Mouse (Mus musculus) cerebellum, adult 9-10 months (tissue): ENCODE measurements around the gene Tmem218.
A peak's percentile ranks its signal among the peaks of the same experiment; 100 is the strongest.

Source experiments
- DNase-seq: peaks from one replicate; pipeline ENCODE4 v3.0.0; 2022

Gene Tmem218

GRCm38 (mm10) chr9:37207929-37208411 is at the start of gene Tmem218:
Gene Tmem218 (plus strand): TSS chr9:37208223.
- peak; percentile 98 for DNase-seq

- no peak for DNase-seq
Measured at GRCm38 (mm10) chr9:37160686-37161085, 47.3 kb upstream of the Tmem218 start.

DNA sequence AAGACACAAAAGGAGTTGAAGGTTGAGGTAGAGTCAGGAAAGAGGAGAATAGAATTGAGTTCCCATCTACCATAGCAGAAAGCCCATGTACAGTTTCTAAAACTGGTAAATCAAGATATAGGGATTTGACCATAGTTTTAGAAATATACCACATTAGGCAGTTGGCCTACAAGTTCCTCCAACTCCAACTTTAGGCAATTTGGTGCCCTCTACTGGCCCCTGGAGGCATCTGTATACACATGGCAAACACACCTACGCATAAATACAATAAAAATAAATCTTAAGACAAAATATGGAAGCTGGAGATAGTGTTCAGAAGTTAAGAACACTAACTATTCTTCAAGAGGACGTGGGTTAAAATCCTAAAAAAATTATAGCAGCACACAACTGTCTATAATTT is 41.1 kb upstream of the Tmem218 start:
- DNase-seq = no peak

DNA sequence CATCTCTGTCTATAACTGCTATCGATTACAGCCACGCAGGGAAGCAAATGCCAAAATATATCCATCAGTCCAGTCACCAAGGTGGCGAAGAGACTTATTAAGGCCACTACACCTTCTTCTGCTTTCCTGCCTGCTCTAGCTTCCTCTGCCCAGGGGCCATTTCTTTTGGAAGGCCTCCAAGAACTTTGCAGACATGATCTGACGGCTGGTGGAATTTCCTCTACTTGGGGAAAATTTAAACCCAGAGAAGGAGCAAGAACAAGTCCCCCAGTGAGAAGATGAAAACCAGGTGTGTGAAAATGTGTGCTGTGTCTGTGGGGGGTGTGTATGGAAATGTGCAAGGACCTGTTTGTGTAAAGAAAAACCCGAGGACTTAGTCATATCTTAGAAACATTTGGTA is 34.6 kb upstream of the Tmem218 start:
- no peak for DNase-seq

DNA sequence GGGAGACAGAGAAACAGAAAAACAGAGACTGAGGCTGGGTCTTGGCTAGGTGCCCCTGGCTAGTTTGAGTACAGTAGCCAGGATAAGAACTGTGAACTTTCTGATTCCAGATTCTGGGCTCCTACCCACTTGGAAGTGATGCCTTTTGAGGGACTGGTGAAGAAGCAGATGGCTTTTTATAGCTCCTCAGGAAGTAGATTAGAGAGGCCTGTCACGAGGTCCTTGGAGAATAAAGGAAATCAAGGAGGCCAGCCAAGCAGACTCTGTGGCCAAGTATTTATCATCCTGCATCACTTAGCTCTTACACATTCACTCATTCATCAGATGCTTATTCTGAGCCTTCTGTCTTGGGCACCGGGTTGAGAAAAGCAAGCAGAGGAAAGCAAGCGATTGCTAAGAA is 32.0 kb upstream of the Tmem218 start:
- DNase-seq = no peak

DNA sequence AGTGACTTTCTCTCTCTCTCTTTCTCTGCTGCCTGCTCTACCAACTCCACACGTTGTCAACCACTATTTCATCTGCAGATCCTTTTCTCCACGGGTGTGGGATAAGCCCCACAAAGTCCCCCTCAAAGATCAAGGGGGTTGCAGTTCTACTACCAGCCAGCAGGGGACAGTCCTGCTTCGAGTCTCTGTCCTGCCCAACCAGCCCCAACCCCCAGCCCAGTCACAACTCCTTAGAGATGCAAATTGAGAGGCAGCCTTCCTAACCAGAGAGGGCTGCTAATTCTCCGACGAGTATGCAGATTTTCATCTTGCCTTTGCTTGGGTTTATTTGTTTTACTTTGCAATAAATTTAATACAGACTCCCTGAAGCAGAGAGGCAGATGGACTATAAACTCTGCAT is 30.9 kb upstream of the Tmem218 start:
- peak; percentile 29 for DNase-seq

DNA sequence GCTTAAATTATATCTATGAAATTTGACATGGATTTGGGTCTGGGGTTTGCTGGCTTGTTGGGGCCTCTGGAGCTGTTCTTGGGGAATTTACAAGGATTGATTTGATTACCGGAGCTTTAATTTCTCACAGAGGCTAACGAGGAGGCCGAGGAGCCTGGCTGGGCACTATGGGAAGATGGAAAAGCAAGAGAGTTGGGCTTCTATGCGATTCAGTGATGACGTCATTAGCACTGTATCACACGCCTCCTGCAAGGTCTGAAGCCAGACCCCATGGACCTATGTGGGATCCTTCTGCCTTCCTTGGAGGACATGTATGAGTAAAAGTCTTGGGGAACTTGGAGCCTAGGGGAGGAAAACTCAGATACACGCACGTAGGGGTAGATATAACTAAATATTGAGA is 30.5 kb upstream of the Tmem218 start:
- no peak for DNase-seq

DNA sequence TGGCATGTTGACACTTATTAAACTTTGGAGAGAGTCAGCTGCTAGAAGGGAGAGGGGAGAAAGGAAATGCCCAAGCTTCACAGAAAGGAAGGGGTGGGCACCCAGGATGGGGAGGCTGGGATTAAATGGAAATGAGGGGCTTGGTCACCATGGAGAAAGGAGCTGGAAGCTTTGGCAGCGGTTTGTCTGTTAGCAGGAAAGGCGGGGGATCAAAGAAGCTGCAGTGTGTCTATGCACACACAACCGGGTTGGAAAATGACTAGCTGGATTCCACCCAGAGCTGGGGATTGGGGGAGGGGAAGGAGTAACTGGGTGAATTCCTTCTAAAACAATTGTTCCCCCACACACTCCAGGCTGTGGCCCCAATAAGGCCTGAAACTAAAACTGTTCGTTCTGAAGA is 29.1 kb upstream of the Tmem218 start:
- DNase-seq = no peak

GRCm38 (mm10) chr9:37179596-37179995 is 28.4 kb upstream of the Tmem218 start:
- DNase-seq = no peak

GRCm38 (mm10) chr9:37181596-37181995 is 26.4 kb upstream of the Tmem218 start:
- no peak for DNase-seq

DNA sequence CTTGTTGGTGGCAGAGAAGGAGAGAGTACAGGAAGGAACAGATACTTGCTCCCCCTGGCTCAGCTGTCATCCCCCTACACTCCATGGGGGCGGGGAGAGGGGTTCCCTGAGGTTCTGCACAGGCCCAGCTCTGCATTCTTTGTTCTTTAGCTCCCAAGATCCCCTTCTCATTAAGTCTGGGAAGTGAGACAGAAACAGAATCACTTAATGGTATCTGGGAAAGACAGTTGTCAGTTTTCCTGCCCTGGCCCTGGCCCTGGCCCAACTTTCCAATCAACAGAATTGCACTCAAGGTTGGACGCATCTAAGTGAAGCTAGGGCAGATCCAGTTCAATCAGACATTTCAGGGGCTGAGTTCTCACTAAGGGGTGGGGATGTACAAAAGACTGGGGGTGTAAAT is 24.8 kb upstream of the Tmem218 start:
- DNase-seq = no peak

GRCm38 (mm10) chr9:37187407-37187806 is 20.6 kb upstream of the Tmem218 start:
- DNase-seq = no peak

GRCm38 (mm10) chr9:37188024-37188423 is 20.0 kb upstream of the Tmem218 start:
- no peak for DNase-seq

- DNase-seq = no peak
Measured at GRCm38 (mm10) chr9:37197067-37197466, 11.0 kb upstream of the Tmem218 start.

DNA sequence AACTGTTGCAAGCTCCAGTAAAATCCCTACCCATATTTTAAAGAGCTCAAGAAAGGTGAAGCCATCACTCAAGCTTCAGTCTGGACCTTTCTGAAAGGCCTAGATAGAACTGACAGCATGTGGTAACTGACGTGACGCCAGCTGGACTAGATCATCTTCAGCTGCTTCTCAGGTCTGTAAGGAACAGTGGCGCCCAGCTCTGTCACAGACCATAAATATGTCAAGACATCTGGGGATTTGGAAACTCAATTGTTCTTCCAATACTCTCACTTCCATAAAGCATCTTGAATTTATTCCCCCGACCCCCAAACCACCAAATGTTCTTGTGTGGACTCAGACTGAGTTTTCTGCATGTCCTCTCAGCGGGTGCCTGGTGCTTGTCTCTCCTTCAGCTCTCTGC is 7.6 kb upstream of the Tmem218 start:
- no peak for DNase-seq

GRCm38 (mm10) chr9:37203884-37204283 is 4.1 kb upstream of the Tmem218 start:
- no peak for DNase-seq

- DNase-seq = no peak
Measured at GRCm38 (mm10) chr9:37213060-37213738, 5.2 kb downstream of the Tmem218 start.

DNA sequence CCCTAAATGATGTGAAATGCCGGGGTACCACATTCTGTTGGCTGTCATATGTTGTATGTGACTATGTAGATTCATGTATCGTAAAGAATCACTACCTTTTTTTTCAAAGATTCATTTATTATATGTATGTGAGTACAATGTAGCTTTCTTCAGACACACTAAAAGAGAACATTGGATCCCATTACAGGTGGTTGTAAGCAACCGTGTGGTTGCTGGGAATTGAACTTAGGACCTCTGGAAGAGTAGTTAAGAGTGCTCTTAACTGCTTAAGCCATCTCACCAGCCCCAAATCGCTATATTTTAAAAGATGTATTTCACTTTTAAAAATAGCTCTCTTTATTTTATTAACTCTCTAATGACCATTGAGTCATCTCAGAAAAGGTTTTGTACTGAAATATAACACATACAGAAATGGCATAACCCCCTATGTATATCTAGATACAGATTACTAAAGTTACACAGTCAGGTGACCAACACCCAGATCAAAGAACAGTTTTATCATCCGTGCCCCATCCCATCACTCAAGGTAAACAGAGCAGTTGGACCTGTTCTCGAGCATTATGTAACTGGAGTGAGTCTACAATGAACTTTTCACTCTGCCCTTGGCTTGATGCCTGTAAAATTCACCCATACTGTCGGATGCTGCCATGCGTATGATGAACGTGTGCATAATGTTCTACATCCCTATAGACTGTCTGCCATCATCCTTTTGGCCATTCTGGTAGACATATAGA is 6.5 kb downstream of the Tmem218 start:
- no peak for DNase-seq

- DNase-seq = no peak
Measured at GRCm38 (mm10) chr9:37220755-37221154, 12.7 kb downstream of the Tmem218 start.

- no peak for DNase-seq
Measured at GRCm38 (mm10) chr9:37225581-37225980, 17.6 kb downstream of the Tmem218 start.

DNA sequence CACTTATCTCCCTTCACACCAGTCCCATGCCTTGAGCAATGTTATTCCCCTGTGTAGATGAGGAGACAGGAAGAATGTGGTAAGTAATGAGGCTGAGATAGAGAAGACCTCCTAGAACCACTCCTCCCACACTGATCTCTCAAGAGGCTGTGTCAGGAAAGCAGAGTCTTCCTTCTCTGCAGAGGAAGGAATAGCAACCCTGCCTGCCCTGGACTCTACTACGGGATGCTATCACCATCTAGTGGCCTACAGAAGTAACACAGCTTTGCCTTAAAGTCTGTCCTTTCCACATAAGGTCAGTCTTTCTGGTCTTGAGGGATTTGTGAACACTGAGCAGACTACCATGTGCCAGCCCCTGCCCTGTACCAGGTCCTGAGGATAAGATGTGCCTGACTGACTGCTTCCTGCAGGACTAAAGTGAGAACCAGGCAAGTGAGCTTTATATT is 21.9 kb downstream of the Tmem218 start:
- peak; percentile 81 for DNase-seq

DNA sequence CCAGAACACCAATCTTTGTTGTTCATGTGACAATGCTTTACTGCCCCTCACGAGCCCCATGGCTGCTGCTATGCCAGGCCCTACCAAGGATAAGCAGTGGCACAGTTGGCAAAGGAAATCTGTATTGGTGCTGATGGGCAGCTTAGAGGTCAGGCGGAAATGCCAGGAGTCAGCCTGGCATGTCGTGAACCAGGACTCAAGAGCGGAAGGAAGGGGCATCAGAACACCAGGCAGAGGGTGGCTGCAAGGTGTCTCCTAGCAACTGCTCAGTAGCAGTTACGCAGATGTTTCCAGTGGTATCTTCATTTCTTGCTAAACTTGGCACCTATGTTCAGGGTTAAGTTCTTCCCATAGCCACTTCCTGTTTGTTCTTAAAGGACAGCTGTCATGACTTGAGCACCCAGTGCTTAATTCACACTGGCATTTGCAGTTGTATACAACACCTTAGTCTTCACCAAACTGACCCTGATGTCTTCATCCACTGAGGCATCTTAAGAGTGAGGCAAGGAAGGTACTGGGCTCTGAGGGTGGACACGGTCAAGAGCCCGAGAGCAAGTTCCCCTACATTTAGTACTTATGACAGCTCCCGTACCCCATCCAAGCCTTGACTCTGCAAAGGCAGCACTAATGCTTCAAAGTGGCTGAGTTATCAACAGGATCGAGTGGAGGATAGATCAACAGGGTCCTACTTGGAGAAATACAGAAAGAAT is 22.6 kb downstream of the Tmem218 start:
- no peak for DNase-seq
